Mouse (Mus musculus) ES-E14 (cell line): Measurements from ENCODE around the gene Pramef25. TPM values are rescaled to one million over a fixed set of nuclear protein-coding genes. Genes with fewer than 3 reads are reported as not detected.
"Not testable (repeated sequence)": the region's sequence is repeated elsewhere in the genome, so short reads cannot be mapped to it uniquely, and the experiment has no call there.

Experiments used
- DNase-seq: peaks from one replicate; pipeline ENCODE4 v3.0.0-alpha.2; 2013; ENCODE audit warnings: low read depth, low spot score
- H3K27ac ChIP-seq: 2 replicates; pipeline ENCODE4 v1.5.1; 2012; ENCODE audit warnings: low read depth, mild to moderate bottlenecking, low read length, moderate library complexity, mixed read lengths; ENCODE audit not compliant: poor library complexity, insufficient read depth, severe bottlenecking
- H3K36me3 ChIP-seq: 2 replicates; pipeline ENCODE4 v1.6.1; 2012; ENCODE audit warnings: mild to moderate bottlenecking, low read length, moderate library complexity, mixed read lengths; ENCODE audit not compliant: control insufficient read depth, poor library complexity, insufficient read depth, severe bottlenecking
- H3K4me1 ChIP-seq, 2 experiments: fragments of 150-350 bp in 1 of 2; sonication (generic) in 1 of 2; 2 replicates each; pipeline ENCODE4 v1.6.1; 2012; ENCODE audit warnings: low read length in 2 of 2, mild to moderate bottlenecking in 1 of 2, mixed read lengths in 1 of 2; ENCODE audit not compliant: control insufficient read depth in 2 of 2, insufficient read depth in 2 of 2, poor library complexity in 1 of 2
- H3K4me3 ChIP-seq, 2 experiments: fragments of 150-350 bp in 1 of 2; sonication (generic) in 1 of 2; 2 replicates each; pipeline ENCODE4 v1.5.1; 2012; ENCODE audit warnings: low read length in 2 of 2, low read depth in 1 of 2, mild to moderate bottlenecking in 1 of 2, mixed read lengths in 1 of 2; ENCODE audit not compliant: insufficient read depth in 1 of 2, poor library complexity in 1 of 2, severe bottlenecking in 1 of 2
- H3K9ac ChIP-seq: 2 replicates; pipeline ENCODE4 v1.6.1; 2012; ENCODE audit warnings: low read depth, mild to moderate bottlenecking, low read length, mixed read lengths; ENCODE audit not compliant: poor library complexity, insufficient read depth, severe bottlenecking
- H3K9me3 ChIP-seq: fragments of 150-350 bp; sonication (generic); 2 replicates; pipeline ENCODE4 v1.6.1; 2012; ENCODE audit warnings: low read depth, mild to moderate bottlenecking, low read length; ENCODE audit not compliant: control insufficient read depth, insufficient read depth
- in situ Hi-C, 2 experiments: fragments of 600-800 bp; cut with MboI; formaldehyde crosslinking; loops; one replicate each; pipeline ENCODE4 v1.15.1; 2025; ENCODE audit warnings: low sequenced_read_pairs in 2 of 2, inconsistent platforms in 1 of 2; ENCODE audit not compliant: unreplicated experiment in 2 of 2
- total RNA-seq: library from RNA; depleted of rRNA; stranded (reverse); fragments of 300-350 nt; gene quantifications from 2 replicates; pipeline ENCODE4 v1.2.3, GENCODE M21; 2012; rRNA removed

Pramef25 gene
- 5.1 and 5.7 TPM in 2 replicates for total RNA-seq

DNA sequence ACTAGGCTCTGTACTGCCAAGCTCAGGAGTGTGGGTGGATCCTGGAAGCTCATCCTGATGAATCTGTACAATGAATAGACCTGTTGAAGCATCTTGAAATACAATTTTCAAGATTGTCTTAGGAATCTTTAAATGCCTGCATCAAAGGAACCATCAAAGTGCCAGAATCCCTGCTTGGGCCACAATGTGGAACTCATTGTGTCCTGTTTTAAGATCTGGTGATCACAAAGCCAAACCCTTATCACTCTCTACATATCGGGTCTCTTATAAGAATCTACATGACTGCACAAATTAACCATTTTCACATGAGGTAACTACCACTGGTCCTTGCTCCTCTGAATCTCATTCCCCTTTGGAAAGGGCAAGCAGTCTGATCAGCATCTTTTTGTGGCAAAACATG is at the start of gene Pramef25:
Pramef25 (minus strand) TSS at position 101 of the 400 bp plus-strand sequence.
- H3K9me3 ChIP-seq, H3K36me3 ChIP-seq, H3K9ac ChIP-seq, H3K4me3 ChIP-seq, in situ Hi-C loops, DNase-seq, H3K4me1 ChIP-seq, H3K27ac ChIP-seq: not testable (repeated sequence)

DNA sequence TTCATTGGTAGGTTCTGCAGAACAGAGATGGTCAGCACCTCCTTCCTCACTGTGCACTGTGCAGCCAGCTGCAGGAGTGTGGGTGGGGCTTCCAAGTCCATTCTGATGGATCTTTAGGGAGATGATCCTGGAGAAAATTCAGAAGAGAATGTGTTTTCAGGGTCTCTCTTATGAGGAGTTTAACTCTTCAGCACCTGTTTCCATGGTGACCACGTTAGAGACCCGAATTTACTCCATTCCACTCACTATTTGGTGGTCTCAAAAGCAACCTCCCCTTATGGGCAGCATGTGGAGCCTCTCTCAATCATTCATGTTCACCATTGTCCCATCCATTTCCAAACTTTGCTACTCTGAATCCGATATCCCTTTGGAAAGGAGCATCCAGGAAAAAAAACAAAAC is 43.5 kb upstream of the Pramef25 start, which contains the start of gene Pramef17:
Pramef17 (minus strand) TSS at position 101 of the 400 bp plus-strand sequence.
- H3K4me1 ChIP-seq, H3K9me3 ChIP-seq, H3K27ac ChIP-seq, DNase-seq, in situ Hi-C loops, H3K4me3 ChIP-seq, H3K9ac ChIP-seq, H3K36me3 ChIP-seq: not testable (repeated sequence)

- not testable (repeated sequence) for H3K4me3 ChIP-seq, H3K9me3 ChIP-seq, H3K9ac ChIP-seq, H3K4me1 ChIP-seq, H3K27ac ChIP-seq, H3K36me3 ChIP-seq, DNase-seq
- in situ Hi-C loops = loop anchor here in 1 of 2 experiments (10.0 kb wide), 1 partner anchor 347 kb away; the partner anchor contains the start of gene Gm13128
Observed at GRCm38 (mm10) chr4:143988126-143988525, 37.3 kb upstream of the Pramef25 start.

- H3K4me1 ChIP-seq = not testable (repeated sequence)
Observed at GRCm38 (mm10) chr4:143987475-143987941, 36.7 kb upstream of the Pramef25 start.

GRCm38 (mm10) chr4:143985733-143986132 is 34.9 kb upstream of the Pramef25 start:
- not testable (repeated sequence) for H3K36me3 ChIP-seq, H3K9ac ChIP-seq, H3K4me1 ChIP-seq, DNase-seq, H3K9me3 ChIP-seq, H3K27ac ChIP-seq, H3K4me3 ChIP-seq
- in situ Hi-C loops = loop anchor here in 1 of 2 experiments (10.0 kb wide), 1 partner anchor 349 kb away; the partner anchor contains the start of gene Gm13128

More at GRCm38 (mm10) chr4:143987475-143987941, 36.7 kb upstream of the Pramef25 start:
- not testable (repeated sequence) for H3K36me3 ChIP-seq, H3K27ac ChIP-seq, H3K9me3 ChIP-seq, H3K9ac ChIP-seq, DNase-seq, H3K4me3 ChIP-seq
- in situ Hi-C loops = loop anchor here in 1 of 2 experiments (10.0 kb wide), 1 partner anchor 347 kb away; the partner anchor contains the start of gene Gm13128

DNA sequence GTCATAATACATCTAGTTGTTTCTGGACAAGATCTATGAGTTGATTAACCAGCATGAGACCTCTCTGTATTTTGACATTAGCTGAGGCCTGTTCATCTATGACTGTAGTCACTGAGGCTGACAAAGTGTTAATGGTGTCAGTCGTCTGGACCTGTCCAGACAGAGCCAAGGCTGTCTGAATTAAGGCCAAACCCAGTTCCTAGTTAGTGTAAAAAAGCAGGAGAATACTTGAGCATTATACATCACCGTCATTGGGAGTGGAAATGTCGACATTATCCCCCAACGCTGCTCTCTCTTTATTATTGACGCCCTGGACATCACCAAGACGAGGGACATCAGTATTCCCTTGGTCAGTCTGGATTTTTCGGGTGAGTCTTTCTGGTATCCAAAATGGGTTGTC is 34.3 kb upstream of the Pramef25 start:
- DNase-seq, H3K9me3 ChIP-seq, H3K36me3 ChIP-seq, H3K4me1 ChIP-seq, H3K9ac ChIP-seq, H3K27ac ChIP-seq, H3K4me3 ChIP-seq: not testable (repeated sequence)
- in situ Hi-C loops = loop anchor here in 1 of 2 experiments (10.0 kb wide), 1 partner anchor 350 kb away; the partner anchor contains the start of gene Gm13128

- in situ Hi-C loops = loop anchor here in 1 of 2 experiments (10.0 kb wide), 1 partner anchor 351 kb away; the partner anchor contains the start of gene Gm13128
Observed at GRCm38 (mm10) chr4:143983446-143983845, 32.6 kb upstream of the Pramef25 start.

DNA sequence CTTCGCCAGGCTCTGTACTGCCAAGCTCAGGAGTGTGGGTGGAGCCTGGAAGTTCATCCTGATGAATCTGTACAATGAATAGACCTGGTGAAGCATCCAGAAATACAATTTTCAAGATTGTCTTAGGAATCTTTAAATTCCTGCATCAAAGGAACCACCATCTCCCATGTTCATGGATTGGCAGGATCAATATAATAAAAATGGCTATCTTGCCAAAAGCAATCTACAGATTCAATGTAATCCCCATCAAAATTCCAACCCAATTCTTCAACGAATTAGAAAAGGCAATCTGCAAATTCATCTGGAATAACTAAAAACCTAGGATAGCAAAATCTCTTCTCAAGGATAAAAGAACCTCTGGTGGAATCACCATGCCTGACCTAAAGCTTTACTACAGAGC is 16.0 kb upstream of the Pramef25 start, which contains the start of gene Gm13101:
Gm13101 (minus strand) TSS at position 101 of the 400 bp plus-strand sequence.
- H3K4me3 ChIP-seq, H3K4me1 ChIP-seq, H3K9ac ChIP-seq, H3K9me3 ChIP-seq, in situ Hi-C loops, DNase-seq, H3K36me3 ChIP-seq, H3K27ac ChIP-seq: not testable (repeated sequence)

More at GRCm38 (mm10) chr4:143983446-143983845, 32.6 kb upstream of the Pramef25 start:
- H3K4me3 ChIP-seq, H3K9ac ChIP-seq, H3K4me1 ChIP-seq, H3K36me3 ChIP-seq, H3K27ac ChIP-seq, H3K9me3 ChIP-seq: not testable (repeated sequence)
- DNase-seq = peak; percentile 20
